Mouse (Mus musculus) activated CD4-positive, CD25-positive, alpha-beta regulatory T cell, adult 4 months (primary cell): ENCODE data around the gene Gnai3. TPM values are rescaled to one million over a fixed set of nuclear protein-coding genes. Genes with fewer than 3 reads are reported as not detected.

ENCODE experiments used
- ATAC-seq: one replicate; pipeline ENCODE4 v1.8.0; 2017
- polyA plus RNA-seq, 2 experiments: library from polyadenylated mRNA; unstranded; fragments of 100-300 nt; shearing (Covaris generic); gene quantifications; one replicate each; pipeline ENCODE4 v1.2.1; 2017

Gene Gnai3
- polyA plus RNA-seq, 2 experiments from 2014 or later: 109 to 113 TPM

DNA sequence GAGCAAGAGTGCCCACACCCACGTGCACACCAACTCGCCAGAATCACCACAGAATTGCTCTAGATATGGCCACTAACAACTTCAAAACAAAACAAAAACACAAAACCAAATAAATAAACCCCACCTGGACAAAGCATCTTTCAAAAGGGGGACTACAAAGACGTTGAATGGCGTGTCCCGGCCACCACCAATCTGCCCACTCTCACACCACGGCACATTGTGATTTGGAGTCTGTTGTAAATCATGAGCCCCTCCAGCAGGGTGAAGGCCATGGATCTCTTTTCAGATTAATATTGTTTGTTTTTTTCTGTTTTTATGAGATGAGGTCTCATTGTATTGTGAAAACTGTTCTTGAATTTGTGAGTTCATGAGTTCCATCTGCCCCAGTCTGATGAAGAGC, 43.9 kb downstream of the Gnai3 start:
- ATAC-seq: no peak

DNA sequence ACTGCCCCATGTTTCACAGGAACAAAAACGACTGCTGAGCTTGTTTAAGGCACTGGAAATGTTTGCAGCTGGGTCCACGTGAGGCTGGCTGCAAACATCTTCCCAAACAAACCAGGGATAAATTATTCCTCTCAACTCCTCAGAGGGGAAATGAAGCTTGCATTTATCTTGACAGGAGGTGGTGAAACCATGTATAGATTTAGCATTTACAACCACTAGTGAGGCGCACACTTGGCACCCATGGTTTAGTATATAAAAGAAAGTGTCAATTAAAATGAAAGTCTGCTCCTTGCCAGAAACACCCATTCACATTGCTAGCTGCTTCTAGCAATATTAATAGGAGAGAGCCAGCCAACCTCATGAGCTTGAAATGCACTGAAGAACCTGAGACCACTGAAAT, 44.4 kb downstream of the Gnai3 start:
- ATAC-seq: no peak

DNA sequence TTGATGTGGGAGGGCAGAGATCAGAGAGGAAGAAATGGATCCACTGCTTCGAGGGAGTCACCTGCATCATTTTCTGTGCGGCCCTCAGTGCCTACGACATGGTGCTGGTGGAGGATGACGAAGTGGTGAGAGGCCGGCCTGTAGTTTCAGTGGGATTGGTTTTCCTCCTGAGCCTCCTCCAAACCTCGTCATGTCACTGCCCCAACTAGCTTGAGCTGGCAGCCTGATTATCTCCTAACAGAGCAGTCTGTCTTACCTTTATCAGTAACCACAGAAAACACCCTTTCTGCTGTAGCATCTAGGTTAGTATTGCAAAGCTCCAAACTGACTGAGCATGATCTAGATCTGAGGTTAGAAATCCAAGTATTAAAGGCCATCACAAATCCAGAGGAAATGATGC, 47.6 kb downstream of the Gnai3 start:
- no peak for ATAC-seq

DNA sequence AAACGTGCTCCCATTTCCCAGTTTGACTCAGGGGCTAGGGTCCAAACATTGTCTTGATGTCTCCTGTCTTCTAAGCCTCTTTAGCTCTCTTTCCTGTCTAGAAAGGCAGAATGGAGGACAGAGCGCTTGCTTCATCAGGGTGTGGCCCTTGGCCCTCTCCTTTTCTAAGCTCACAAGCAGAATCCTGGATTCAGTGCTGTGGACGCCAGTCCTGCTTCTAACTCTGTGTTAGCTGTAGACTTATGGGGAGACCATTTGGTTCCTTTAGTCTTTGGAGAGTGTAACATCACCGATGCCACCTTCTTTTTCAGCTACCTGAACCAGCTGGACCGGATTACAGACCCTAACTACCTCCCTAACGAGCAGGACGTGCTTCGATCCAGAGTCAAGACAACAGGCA, 48.3 kb downstream of the Gnai3 start:
- ATAC-seq: no peak

DNA sequence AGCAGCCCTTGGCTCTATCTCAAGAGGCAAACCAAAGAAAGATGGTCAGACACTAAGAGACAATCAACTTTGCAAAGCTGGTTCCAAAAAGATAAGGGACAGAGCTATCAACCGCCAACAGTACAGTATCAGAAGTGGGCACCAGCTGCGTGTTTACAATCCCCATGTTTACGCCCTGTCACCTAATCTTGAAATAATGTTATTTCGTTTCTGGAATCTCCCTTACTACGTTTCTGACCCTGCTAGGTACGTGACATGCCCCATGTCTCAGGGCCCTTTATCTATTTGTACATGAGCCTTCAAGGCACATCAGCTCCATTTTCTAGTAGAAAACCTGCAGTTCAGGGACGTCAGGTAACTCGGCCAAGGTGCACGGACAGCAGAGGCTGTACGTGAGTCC, 49.2 kb downstream of the Gnai3 start:
- no peak for ATAC-seq

DNA sequence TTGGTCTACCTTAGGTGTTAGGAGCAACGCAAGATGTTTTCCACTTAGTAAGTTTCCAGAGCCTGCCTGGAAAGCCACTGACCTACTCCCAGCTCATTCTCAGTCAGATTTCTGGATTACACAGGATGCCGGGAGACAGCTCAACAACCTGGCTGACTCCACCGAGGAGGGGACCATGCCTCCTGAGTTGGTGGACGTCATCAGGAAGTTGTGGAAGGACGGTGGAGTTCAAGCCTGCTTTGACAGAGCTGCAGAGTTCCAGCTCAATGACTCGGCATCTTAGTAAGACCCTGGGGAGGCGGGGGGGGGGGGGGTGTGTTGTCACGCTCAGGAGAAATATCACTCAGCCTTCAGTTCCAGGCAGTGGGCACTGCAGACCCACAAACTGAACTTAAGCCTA, 49.7 kb downstream of the Gnai3 start:
- no peak for ATAC-seq

DNA sequence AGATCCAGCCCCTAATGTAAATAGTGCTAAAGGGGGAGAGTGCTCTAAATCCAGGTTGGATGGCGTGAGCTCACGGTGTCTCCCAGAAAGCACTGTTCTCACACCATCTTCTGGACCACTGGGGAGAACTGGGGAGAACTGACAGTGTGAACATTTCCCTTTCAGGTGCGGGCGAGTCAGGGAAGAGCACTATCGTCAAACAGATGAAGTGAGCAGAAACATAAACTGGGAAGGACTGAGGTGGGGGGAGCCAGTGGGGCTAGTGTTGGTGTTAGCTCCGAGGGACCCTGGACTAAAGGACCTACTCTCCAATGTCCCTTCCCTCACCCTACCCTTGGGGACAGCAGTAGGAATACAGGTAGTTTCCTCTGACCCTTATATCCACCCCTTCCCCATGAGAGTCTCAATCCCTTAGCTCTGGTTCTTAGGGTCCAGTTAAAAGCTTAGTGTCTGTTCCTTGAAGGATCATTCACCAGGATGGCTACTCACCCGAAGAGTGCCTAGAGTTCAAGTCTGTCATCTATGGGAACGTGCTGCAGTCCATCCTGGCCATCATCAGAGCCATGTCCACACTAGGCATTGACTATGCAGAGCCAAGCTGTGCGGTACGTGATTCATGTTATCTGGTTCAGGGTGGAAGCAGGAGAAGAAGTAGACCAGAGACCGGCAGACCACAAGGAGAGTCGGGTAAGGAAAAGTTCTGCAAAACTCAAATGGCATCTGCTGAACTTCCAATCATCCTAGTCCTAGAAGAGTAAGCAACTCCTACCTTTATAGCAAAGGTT, 50.8 kb downstream of the Gnai3 start:
- no peak for ATAC-seq

DNA sequence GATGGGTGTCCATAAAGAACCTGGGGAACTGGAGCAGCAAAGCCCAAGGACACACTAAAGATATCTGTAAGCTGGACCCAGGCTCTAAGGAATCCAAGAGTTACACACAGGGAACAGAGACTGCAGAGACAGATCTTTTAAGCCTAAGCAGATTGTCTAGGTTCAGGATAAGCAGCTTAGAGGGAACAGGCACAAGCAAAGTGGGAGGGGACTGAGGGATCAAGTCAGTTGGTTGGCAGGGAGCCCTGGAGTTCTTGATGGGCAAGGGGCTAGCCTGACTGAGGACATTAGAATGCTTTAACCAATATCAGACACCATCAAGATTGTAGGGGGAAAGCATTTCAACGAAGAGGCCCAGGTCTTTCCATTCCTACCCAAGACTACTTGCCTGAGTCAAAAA, 51.8 kb downstream of the Gnai3 start:
- no peak for ATAC-seq

DNA sequence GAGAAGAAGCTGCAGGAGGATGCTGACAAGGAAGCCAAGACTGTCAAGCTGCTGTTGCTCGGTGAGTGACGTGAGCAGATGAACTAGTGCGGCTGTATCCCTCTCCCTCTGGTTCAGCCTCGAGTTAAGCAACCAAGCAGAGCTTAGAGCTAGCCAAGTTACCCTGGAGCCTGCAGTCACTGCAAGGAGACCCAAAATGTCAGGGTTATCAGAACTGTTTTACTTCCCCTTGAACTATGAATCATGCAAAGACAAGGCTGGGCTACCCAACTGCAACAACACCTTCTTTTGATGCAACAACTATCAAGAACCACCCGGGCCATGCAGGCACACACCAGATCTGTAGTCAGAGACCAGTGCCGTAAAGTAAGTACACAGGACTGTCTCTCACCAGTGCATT, 52.6 kb downstream of the Gnai3 start:
- no peak for ATAC-seq

DNA sequence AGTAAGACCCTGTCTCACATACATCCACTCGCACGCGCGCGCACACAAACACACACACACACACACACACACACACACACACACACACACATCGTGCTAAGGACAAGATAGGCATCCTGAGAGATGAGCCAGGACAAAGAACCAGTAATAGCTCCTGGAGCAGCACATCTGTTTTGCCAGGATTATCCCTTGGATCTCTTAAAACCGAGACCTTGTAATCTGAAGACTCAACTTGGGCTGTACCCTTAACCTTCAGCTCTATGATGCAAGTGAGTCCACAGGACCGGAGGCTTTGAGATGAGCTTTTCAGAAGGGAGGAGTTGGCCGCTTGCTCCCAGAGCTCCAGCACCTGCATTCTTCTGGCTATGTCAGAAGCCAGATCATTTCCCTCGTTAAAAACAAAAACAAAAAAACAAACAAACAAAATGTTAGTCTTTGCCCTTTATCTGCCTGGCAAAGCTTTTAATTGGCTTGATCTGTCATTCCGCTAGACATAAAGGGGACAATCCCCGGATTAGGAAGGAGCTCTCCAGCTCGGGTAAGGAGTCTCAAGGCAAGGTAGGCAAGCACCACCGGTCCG, 53.3 kb downstream of the Gnai3 start, which contains the start of gene Gnat2:
TSS of gene Gnat2 (plus strand) at position 254 of the 580 bp plus-strand sequence.
- ATAC-seq: no peak

DNA sequence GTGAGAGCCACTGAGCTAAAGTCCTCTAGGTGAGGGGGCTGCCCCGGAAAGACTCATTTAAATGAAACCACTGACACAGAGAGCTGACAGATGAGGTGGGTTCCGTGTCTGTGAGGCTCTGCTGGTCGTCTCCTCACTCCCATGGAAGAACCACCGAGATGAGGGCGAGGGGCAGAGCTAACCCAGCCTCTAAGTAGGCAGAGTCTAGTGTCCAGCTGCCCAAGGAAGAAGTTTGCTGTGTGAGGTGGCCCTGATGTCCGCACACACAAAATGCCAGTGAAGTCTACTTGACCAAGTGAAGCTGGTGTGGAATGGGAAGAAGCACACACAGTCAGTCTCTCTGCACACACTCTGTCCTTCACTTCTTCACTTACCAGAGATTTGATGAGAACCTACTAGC, 53.9 kb downstream of the Gnai3 start:
- no peak for ATAC-seq

DNA sequence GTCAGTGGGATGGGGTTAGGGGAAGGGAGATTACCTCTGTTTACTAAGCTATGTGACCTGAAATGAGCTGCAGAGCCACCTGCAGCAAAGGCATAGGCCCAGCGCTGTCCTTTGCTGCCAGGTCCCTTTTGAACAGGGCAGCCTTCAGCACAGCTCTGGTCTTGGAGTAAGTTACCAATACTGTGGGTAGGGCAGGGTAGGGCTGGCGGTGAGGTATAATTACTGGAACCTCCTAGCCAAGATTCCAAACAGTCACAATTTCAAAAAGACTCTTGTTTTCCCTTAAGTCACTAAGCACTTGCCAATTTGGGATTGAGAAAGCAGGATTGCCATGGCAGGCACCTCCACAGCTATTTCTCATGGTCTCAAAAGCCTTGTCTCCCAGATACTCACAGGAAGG, 55.4 kb downstream of the Gnai3 start:
- ATAC-seq: no peak

DNA sequence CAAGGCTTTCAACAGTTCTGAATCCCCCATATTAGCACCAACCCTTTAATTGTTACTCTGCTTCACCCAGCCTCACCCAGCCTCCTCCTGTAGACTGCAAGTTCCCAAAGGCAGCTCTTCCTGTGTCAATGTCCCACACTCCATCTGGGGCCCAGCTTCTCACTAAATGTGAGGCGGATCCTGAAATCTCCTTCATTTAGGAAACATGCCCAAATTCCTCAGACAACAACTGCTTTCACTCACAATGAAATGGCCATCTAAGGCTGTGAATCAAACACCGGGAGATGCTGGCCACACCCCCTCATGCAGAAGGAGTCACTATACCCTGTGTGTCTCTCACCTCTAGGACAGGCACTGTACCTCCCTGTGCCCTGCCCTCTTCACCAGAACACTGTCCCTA, 56.0 kb downstream of the Gnai3 start:
- no peak for ATAC-seq

DNA sequence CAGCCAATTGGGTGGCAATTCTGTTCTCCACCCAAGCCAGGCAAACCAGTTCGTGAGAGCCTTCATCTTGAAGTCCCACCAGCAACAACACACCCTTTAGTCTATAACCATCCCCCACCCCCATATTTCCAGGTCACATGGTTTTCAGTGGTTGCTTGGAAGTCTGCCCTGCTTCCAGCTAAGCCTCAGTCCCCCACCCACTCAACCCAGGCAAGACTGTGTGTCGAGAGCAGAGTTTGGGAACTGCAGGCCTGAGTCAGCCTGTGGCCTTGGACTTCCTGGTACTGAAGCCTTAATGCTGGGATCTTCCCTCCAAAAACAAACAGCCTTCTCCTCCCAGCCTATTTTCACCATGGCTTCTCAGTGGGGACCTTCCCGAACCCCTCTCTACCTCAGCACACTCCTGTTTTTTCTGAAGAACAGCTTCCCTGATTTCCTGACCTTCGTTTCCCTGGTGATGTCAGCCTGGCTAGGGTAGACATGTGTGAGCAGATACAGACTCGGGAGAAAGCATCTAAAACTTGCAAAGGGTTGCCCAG, 57.0 kb downstream of the Gnai3 start:
- no peak for ATAC-seq

DNA sequence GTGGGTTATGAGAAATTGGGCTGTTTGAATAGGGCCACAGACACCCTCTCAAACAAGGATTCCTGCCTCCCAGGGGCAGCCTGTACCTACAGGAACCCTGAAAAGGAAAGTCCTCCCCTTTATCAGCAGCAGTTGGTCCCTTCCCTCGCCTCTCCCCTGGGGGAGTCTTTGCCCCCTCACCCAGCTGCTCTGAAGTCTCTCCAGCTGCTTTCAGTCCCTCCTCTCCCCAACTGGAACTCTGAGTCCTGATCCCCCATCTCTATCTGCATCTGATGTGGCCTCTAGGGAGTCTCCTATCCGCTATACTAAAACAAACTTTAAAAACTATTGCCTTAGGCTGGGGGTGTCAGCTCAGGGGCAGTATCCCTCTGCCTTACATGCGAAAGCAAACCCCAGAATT, 58.6 kb downstream of the Gnai3 start:
- no peak for ATAC-seq

DNA sequence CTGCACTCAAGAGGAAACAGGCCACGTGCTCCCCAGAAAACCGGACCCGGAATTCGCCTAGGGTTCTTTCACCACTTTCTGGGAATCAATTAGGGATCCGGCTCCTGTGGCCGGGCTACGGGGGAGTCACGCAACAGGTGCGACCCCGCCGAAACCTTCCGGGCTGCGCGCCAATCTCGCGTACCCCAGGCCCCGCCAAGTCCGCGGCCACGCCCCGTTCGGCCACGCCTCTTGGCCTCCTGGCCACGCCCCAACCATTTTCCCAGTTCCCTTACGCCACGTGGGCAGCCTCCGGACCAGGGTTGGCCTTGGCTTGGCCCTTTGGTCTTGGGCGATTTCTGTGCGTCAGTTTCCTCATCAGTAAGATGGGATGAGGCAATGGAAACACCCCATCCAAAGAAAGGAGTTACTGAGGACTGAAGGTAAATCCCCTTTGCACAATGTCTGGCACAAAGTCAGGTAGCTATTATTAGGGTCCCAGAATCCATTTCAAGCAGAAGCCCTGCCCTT, 59.4 kb downstream of the Gnai3 start, which contains the start of gene Ampd2:
TSS of gene Ampd2 (minus strand) at position 182 of the 510 bp plus-strand sequence.
- no peak for ATAC-seq

DNA sequence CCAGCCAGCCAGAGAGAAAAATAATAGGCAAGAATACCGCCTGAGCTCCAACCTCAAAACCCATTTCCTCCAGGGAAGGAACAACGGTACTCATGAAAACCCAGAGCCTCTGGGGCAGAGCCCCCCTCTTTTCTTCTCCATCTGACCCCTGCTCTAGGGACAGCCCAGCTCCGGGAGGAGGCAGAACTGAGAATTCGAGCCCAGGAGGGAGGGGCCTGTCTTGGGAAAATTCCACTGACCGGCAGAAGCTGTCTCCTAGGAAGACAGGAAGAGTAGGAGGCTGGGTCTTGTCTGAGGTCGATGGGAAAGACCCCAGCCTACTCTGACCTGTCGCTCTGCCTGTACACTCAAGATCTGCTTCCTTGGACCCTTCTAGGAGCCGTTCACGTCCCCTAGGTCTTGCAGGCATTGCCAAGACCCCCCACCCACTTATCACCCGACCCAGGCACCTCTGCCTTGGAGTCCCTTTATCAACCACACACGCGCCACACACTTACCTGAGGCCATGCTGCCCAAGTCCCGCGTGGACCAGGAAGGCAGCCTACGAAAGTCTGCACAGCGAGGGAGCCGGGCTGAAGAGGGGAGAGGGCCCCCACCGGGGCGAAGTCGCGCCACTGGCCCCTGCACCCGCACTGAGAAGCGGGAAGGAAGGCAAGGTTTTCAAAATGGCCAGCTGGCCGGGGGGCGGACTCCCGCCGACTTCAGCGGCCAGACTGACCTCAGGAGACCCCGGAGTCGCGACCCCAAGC, 60.1 kb downstream of the Gnai3 start:
- ATAC-seq: no peak

DNA sequence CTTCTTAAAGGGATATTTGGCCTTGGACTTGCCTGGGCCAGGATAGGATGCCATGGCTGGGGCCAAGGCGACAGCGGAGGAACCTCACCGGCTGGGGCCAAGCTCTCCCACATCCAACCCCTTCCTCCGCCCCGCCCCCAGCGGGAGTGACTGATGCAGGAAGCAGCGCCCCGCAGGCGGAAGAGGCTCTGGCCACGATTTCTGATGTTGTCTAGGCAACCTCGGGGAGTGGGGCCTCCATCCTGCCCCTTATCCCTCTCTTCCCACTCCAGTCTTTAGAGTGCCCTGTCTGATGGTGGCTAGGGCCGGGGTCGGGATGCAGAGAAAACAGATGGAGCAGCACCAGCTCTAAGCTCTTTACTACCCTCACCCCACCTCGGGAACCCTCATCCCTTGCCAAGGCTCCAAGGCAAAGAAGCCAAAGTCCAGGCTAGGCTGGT, 60.6 kb downstream of the Gnai3 start:
- ATAC-seq: peak; percentile 94

DNA sequence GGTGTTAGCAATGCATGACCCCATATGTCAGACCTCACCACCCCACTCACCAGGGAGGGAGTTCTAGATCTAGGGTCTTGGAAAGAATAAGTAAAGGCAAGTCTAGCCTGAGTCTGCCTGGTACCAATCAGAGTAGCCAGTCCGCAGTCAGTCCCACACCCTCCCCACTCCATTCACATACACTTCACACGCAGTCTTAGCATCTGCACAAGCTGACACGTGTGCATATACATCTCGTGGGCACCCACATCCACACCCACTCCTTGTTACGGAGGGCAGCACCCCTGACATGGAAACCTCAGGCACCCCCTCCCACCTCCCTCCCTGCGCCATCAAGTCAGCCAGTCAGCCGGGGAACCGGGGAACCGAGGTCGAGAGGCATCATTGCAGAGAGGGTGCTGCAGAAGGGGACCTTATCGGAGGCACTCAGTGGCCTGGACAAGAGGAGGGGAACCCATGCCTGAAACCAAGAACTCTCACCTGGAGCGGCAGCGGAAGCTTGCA, 61.1 kb downstream of the Gnai3 start:
- ATAC-seq: peak; percentile 21

DNA sequence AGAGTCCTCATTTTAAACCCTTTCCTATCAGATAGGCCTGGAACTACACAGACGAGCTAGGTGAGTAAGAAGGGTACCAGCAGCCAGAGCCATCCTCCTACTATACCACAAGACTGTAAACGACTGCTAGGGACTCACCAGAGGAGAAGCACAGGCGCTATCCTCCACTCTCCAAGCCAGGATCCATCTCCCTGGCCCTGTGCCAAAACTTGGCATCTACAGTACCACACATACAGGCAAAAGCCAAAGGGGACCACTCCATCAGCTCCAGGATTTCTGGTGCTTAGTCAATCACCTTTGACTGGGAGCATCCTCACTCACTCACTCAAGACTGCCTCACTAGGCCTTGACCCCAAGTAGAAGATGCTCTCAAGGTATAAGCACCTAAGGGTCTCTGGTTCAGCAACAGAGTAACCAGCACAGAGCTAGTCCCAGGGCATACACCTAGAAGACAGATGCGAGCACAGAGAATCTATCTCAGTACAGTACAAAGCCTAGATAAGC, 62.0 kb downstream of the Gnai3 start:
- ATAC-seq: no peak

DNA sequence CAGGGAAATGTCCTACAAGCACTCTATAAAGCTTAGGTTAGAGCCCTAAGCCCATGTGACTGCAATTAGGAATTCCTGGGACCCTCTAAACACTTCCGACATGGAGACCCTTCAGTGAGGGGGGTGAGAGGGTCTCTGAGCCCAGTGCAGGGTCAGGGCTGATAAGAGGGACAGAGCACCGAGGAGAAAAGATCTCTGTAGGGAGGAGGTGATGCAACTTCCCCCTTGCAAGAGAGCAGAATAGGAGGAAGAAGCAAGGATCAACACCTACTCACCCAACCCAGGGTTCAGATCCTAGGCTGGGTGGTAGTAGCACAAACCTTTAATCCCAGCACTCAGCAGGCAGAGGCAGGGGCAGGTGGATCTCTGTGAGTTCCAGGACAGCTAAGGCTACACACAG, 62.8 kb downstream of the Gnai3 start:
- no peak for ATAC-seq

DNA sequence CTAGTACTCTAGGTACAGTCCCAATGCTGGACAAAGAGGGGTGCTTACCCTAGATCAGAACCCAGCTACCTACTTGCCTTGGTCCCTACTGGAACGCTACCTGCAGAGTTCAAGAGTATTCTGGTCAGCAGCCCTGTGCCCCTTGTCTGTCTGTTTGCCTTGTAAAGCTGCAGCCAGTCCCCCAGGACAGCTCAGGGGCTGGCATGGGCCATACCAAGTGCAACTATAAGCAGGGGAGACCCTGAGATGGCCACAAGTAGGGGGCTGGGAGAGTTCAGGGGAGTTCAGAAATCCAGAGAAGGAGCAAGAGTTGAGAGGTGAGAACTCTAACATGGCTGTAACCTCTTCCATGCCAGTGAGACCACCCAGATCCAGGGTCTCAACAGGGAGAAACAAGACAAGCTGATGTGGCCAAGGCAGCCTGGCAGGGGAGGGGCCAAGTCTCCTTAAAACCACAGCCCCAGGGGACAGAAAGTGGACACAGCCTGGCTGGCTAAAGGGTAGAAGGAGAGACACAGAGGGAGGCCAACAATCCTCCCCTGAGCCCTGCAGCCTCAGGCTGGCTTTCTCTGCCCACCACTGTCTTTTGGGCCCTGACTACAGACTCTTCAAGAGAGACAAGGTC, 63.6 kb downstream of the Gnai3 start:
- no peak for ATAC-seq
